Mouse (Mus musculus): Measurements from ENCODE around the gene Vamp2. TPM values are rescaled to one million over a fixed set of nuclear protein-coding genes. Genes with fewer than 3 reads are reported as not detected.

The Vamp2 gene
- polyA plus RNA-seq, 1 experiment, result 20.9 TPM

DNA sequence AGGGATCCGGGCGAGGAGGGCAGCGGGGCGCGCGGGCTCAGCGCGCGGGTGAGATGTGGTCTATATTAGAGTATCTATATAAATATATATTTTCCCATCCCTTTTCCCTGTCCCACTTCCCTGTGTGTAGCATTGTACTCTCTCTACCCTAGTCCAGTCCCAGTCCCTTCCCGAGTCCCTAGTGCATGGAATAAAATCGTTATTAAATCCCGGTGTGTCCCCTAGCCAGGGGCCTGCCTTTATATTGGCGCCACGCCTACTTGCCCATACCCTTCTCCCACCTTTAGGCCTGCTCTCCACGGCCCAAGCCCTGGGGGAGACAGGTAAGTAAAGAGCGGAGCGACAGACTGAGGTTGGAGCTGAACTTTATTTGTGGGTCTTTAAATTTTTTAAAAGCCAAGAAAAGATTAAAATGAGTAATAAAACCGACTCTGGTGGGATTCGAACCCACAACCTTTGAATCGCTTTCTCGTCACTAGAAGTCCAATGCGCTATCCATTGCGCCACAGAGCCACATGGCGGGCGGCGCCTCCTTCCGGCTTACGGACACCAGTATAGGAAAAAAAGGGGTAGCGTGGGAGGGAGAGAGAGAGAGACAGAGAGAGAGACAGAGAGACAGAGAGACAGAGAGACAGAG is 34.9 kb downstream of the Vamp2 start:
- H3K79me3 ChIP-seq (ENCODE audit: low read depth), result no peaks in the 10 kb centered on the region
- H3K79me2 ChIP-seq (ENCODE audit: control insufficient read depth, insufficient read depth), result no peaks in the 10 kb centered on the region
- peak overlapping the region; percentile 57 for H3K4me3 ChIP-seq (ENCODE audit: insufficient read depth, poor library complexity, severe bottlenecking)
- no peaks in the 10 kb centered on the region for H3K36me3 ChIP-seq (ENCODE audit: control insufficient read depth, insufficient read depth)
- H3ac ChIP-seq (ENCODE audit: control insufficient read depth, insufficient read length, low read depth), result peak overlapping the region; percentile 83
- TF ChIP-seq MAX (IDR thresholded peaks at IDR 0.05), result no peak
- TF ChIP-seq MYOG (IDR thresholded peaks at IDR 0.05; ENCODE audit: control insufficient read depth, extremely low read depth, insufficient read length), result no peak
- TF ChIP-seq CEBPB (IDR thresholded peaks at IDR 0.05; ENCODE audit: low read depth), result peak; percentile 40
- H3K27me3 ChIP-seq (ENCODE audit: control insufficient read depth, insufficient read depth, insufficient read length), result no peaks in the 10 kb centered on the region

DNA sequence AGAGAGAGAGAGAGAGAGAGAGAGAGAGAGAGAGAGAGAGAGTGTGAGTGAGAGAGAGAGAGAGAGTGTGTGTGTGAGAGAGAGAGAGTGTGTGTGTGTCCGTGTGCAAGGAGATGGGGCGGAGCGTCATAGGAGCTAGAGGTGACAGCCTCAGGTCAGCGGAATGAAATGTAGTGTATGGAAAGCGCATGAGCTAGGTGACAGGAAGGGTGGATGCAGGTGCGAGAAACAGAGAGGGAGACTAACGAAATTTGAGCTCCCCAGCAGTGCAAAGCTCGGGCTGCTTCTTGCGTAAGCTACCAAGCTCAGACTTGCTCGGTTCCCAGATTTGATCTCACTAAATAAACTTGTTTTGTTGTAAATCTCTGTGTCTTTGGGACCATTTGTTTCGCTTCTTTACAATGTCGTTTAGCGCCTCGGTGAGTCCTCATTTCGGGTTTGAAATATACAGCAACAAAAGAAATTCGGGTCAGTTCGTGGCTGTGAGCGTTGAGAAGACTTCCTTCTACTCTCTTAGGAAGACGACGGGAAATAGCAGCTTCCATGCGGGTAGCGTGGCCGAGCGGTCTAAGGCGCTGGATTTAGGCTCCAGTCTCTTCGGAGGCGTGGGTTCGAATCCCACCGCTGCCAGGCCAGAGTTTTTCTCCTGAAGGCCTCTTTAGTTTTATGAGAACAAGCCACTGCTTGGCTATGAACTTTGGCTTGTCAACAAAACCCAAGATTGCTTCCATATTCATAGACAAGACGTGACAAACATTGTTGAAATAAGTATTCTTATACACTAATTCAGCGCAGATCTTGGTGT is 35.6 kb downstream of the Vamp2 start:
- no peak for TF ChIP-seq USF1 (IDR thresholded peaks at IDR 0.05; ENCODE audit: low read depth)
- peak; percentile 70 for TF ChIP-seq CEBPB (IDR thresholded peaks at IDR 0.05; ENCODE audit: low read depth)
- TF ChIP-seq CTCF (IDR thresholded peaks at IDR 0.05; ENCODE audit: control insufficient read depth, insufficient read depth, insufficient read length), result no peak
- no peak for TF ChIP-seq FOSL1 (IDR thresholded peaks at IDR 0.05; ENCODE audit: insufficient read depth, low read length, poor library complexity, severe bottlenecking)
- TF ChIP-seq MYOD1 (IDR thresholded peaks at IDR 0.05; ENCODE audit: control insufficient read depth, insufficient read length, low read depth), result no peak
- TF ChIP-seq MAX (IDR thresholded peaks at IDR 0.05), result peak; percentile 16
- no peak for TF ChIP-seq MYOG (IDR thresholded peaks at IDR 0.05; ENCODE audit: control insufficient read depth, extremely low read depth, insufficient read length)
- H3K79me3 ChIP-seq (ENCODE audit: low read depth), result no peaks in the 10 kb centered on the region
- no peaks in the 10 kb centered on the region for H3K36me3 ChIP-seq (ENCODE audit: control insufficient read depth, insufficient read depth)
- no peaks in the 10 kb centered on the region for H3K27me3 ChIP-seq (ENCODE audit: control insufficient read depth, insufficient read depth, insufficient read length)
- peak overlapping the region; percentile 68 for H3ac ChIP-seq (ENCODE audit: control insufficient read depth, insufficient read length, low read depth)
- H3K4me3 ChIP-seq (ENCODE audit: insufficient read depth, poor library complexity, severe bottlenecking), result peak overlapping the region; percentile 57
- no peaks in the 10 kb centered on the region for H3K79me2 ChIP-seq (ENCODE audit: control insufficient read depth, insufficient read depth)

- no peaks in the 10 kb centered on the region for H3K27me3 ChIP-seq (ENCODE audit: control insufficient read depth, insufficient read depth, insufficient read length)
- H3ac ChIP-seq (ENCODE audit: control insufficient read depth, insufficient read length, low read depth), result no peak overlapping the region
- H3K79me2 ChIP-seq (ENCODE audit: control insufficient read depth, insufficient read depth), result no peaks in the 10 kb centered on the region
- H3K36me3 ChIP-seq (ENCODE audit: control insufficient read depth, insufficient read depth), result no peaks in the 10 kb centered on the region
- TF ChIP-seq CTCF (IDR thresholded peaks at IDR 0.05; ENCODE audit: control insufficient read depth, insufficient read depth, insufficient read length) (no peak), CEBPB (IDR thresholded peaks at IDR 0.05; ENCODE audit: low read depth) (no peak)
- no peaks in the 10 kb centered on the region for H3K79me3 ChIP-seq (ENCODE audit: low read depth)
- no peak overlapping the region for H3K4me3 ChIP-seq (ENCODE audit: insufficient read depth, poor library complexity, severe bottlenecking)
Observed at GRCm38 (mm10) chr11:69124498-69124847, 36.2 kb downstream of the Vamp2 start.

- Histone ChIP-seq H3ac (ENCODE audit: control insufficient read depth, insufficient read length, low read depth) (peak overlapping the region; percentile 52), H3K27me3 (ENCODE audit: control insufficient read depth, insufficient read depth, insufficient read length) (no peaks in the 10 kb centered on the region), H3K79me2 (ENCODE audit: control insufficient read depth, insufficient read depth) (no peaks in the 10 kb centered on the region), H3K79me3 (ENCODE audit: low read depth) (no peaks in the 10 kb centered on the region), H3K36me3 (ENCODE audit: control insufficient read depth, insufficient read depth) (no peaks in the 10 kb centered on the region), H3K4me3 (ENCODE audit: insufficient read depth, poor library complexity, severe bottlenecking) (peak overlapping the region; percentile 35)
- TF ChIP-seq MYOD1 (IDR thresholded peaks at IDR 0.05; ENCODE audit: control insufficient read depth, insufficient read length, low read depth), result no peak
- TF ChIP-seq MAX (IDR thresholded peaks at IDR 0.05), result no peak
- peak; percentile 32 for TF ChIP-seq CTCF (IDR thresholded peaks at IDR 0.05; ENCODE audit: control insufficient read depth, insufficient read depth, insufficient read length)
- TF ChIP-seq USF1 (IDR thresholded peaks at IDR 0.05; ENCODE audit: low read depth), result peak; percentile 57
- TF ChIP-seq FOSL1 (IDR thresholded peaks at IDR 0.05; ENCODE audit: insufficient read depth, low read length, poor library complexity, severe bottlenecking), result no peak
- peak; percentile 13 for TF ChIP-seq CEBPB (IDR thresholded peaks at IDR 0.05; ENCODE audit: low read depth)
- TF ChIP-seq MYOG (IDR thresholded peaks at IDR 0.05; ENCODE audit: control insufficient read depth, extremely low read depth, insufficient read length), result no peak
Observed at GRCm38 (mm10) chr11:69125041-69125851, 37.0 kb downstream of the Vamp2 start.

DNA sequence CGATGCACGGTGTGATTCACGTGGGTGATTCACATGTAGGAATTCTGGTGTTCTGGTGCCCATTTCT is 37.4 kb downstream of the Vamp2 start, which contains the start of gene Aloxe3:
Gene Aloxe3, plus strand, starts transcription at position 45 of the 67 bp plus-strand sequence.
- Histone ChIP-seq H3K27me3 (ENCODE audit: control insufficient read depth, insufficient read depth, insufficient read length) (no peaks in the 10 kb centered on the region), H3K36me3 (ENCODE audit: control insufficient read depth, insufficient read depth) (no peaks in the 10 kb centered on the region), H3K79me3 (ENCODE audit: low read depth) (no peaks in the 10 kb centered on the region), H3K4me3 (ENCODE audit: insufficient read depth, poor library complexity, severe bottlenecking) (peak within 1 kb of the TSS; percentile 35), H3ac (ENCODE audit: control insufficient read depth, insufficient read length, low read depth) (peak within 1 kb of the TSS; percentile 52), H3K79me2 (ENCODE audit: control insufficient read depth, insufficient read depth) (no peaks in the 10 kb centered on the region)
- TF ChIP-seq FOSL1 (IDR thresholded peaks at IDR 0.05; ENCODE audit: insufficient read depth, low read length, poor library complexity, severe bottlenecking), result no peak
- no peak for TF ChIP-seq CTCF (IDR thresholded peaks at IDR 0.05; ENCODE audit: control insufficient read depth, insufficient read depth, insufficient read length)
- no peak for TF ChIP-seq USF1 (IDR thresholded peaks at IDR 0.05; ENCODE audit: low read depth)
- TF ChIP-seq CEBPB (IDR thresholded peaks at IDR 0.05; ENCODE audit: low read depth), result no peak
- no peak for TF ChIP-seq MAX (IDR thresholded peaks at IDR 0.05)
- TF ChIP-seq MYOG (IDR thresholded peaks at IDR 0.05; ENCODE audit: control insufficient read depth, extremely low read depth, insufficient read length), result no peak

Measured in C2C12 (cell line).